Mouse (Mus musculus): Measurements from ENCODE around the gene Zfr2. TPM values are rescaled to one million over a fixed set of nuclear protein-coding genes. Genes with fewer than 3 reads are reported as not detected.
A peak's percentile ranks its signal among the peaks of the same experiment; 100 is the strongest.
"Not testable (repeated sequence)": the region's sequence is repeated elsewhere in the genome, so short reads cannot be mapped to it uniquely, and the experiment has no call there.

The Zfr2 gene
- polyA plus RNA-seq, 1 experiment from 2014 or later, result 9.7 TPM

- Histone ChIP-seq H3K27ac (no peak overlapping the region), H3K4me1 (no peaks in the 10 kb centered on the region), H3K36me3 (ENCODE audit: poor library complexity, severe bottlenecking) (peaks cover 90% of the 10 kb centered on the region), H3K27me3 (no peaks in the 10 kb centered on the region), H3K4me2 (no peak overlapping the region), H3K9ac (no peak overlapping the region), H3K4me3 (no peak overlapping the region), H3K9me3 (replicated peaks) (peaks cover 6% of the 10 kb centered on the region; the same call in 1 of the 2 replicates)
- WGBS, result 88% methylated on average over 6 of the region's 6 CpGs
- ATAC-seq, result no peak
These were observed 16.7 kb upstream of the Zfr2 start for GRCm38 (mm10) chr10:81216260-81216659.

- H3K4me1 ChIP-seq, result no peaks in the 10 kb centered on the region
- 89% methylated on average over 6 of the region's 6 CpGs for WGBS
- peaks cover 90% of the 10 kb centered on the region for H3K36me3 ChIP-seq (ENCODE audit: poor library complexity, severe bottlenecking)
- H3K27ac ChIP-seq, result no peak overlapping the region
- ATAC-seq, result 0 out of 2 replicates have a peak, but pooled peaks have one; percentile 29
- peaks cover 6% of the 10 kb centered on the region; the same call in 1 of the 2 replicates for H3K9me3 ChIP-seq (replicated peaks)
- H3K4me3 ChIP-seq, result no peak overlapping the region
- no peak overlapping the region for H3K4me2 ChIP-seq
- no peaks in the 10 kb centered on the region for H3K27me3 ChIP-seq
- no peak overlapping the region for H3K9ac ChIP-seq
These were observed 16.1 kb upstream of the Zfr2 start for GRCm38 (mm10) chr10:81216810-81217209.

GRCm38 (mm10) chr10:81217267-81217666, 15.7 kb upstream of the Zfr2 start:
- H3K36me3 ChIP-seq (ENCODE audit: poor library complexity, severe bottlenecking), result peaks cover 90% of the 10 kb centered on the region
- not testable (repeated sequence) for ATAC-seq
- WGBS, result 25% methylated on average over 1 of the region's 1 CpGs

GRCm38 (mm10) chr10:81217964-81218363, 15.0 kb upstream of the Zfr2 start:
- 36% methylated on average over 7 of the region's 7 CpGs for WGBS

More at GRCm38 (mm10) chr10:81217267-81217666, 15.7 kb upstream of the Zfr2 start:
- not testable (repeated sequence) for H3K27me3 ChIP-seq; H3K9ac ChIP-seq; H3K27ac ChIP-seq; H3K4me1 ChIP-seq; H3K4me2 ChIP-seq; H3K4me3 ChIP-seq; H3K9me3 ChIP-seq (replicated peaks)

GRCm38 (mm10) chr10:81221402-81222015, 11.4 kb upstream of the Zfr2 start:
- H3K4me3 ChIP-seq, result no peak overlapping the region
- H3K36me3 ChIP-seq (ENCODE audit: poor library complexity, severe bottlenecking), result peaks cover 69% of the 10 kb centered on the region
- no peak for ATAC-seq
- no peaks in the 10 kb centered on the region for H3K4me1 ChIP-seq
- no peak overlapping the region for H3K4me2 ChIP-seq
- H3K9me3 ChIP-seq (replicated peaks), result no peaks in the 10 kb centered on the region
- H3K27ac ChIP-seq, result no peak overlapping the region
- no peak overlapping the region for H3K9ac ChIP-seq
- WGBS, result 91% methylated on average over 5 of the region's 5 CpGs
- no peaks in the 10 kb centered on the region for H3K27me3 ChIP-seq

More at GRCm38 (mm10) chr10:81217964-81218363, 15.0 kb upstream of the Zfr2 start:
- Histone ChIP-seq H3K4me2 (no peak overlapping the region), H3K4me1 (no peaks in the 10 kb centered on the region), H3K9me3 (replicated peaks) (no peaks in the 10 kb centered on the region), H3K27ac (no peak overlapping the region), H3K9ac (no peak overlapping the region), H3K4me3 (no peak overlapping the region), H3K36me3 (ENCODE audit: poor library complexity, severe bottlenecking) (peaks cover 89% of the 10 kb centered on the region), H3K27me3 (no peaks in the 10 kb centered on the region)
- ATAC-seq, result peak; percentile 30; the same call in 1 of the 2 replicates

GRCm38 (mm10) chr10:81223731-81224130, 9.2 kb upstream of the Zfr2 start:
- H3K4me3 ChIP-seq; H3K27me3 ChIP-seq; H3K9me3 ChIP-seq (replicated peaks); H3K27ac ChIP-seq; H3K4me2 ChIP-seq; H3K9ac ChIP-seq; ATAC-seq: not testable (repeated sequence)
- 64% methylated on average over 2 of the region's 2 CpGs for WGBS
- Histone ChIP-seq H3K4me1 (peaks cover 10% of the 10 kb centered on the region), H3K36me3 (ENCODE audit: poor library complexity, severe bottlenecking) (peaks cover 54% of the 10 kb centered on the region)

GRCm38 (mm10) chr10:81229735-81230437, 3.1 kb upstream of the Zfr2 start:
- H3K4me2 ChIP-seq, result peak overlapping the region; percentile 73
- 10% methylated on average over 20 of the region's 20 CpGs for WGBS
- peak overlapping the region; percentile 68 for H3K4me3 ChIP-seq
- peaks cover 50% of the 10 kb centered on the region for H3K4me1 ChIP-seq
- peak overlapping the region; percentile 93 for H3K9ac ChIP-seq
- 0 out of 2 replicates have a peak, but pooled peaks have one; percentile 9 for ATAC-seq
- no peaks in the 10 kb centered on the region for H3K36me3 ChIP-seq (ENCODE audit: poor library complexity, severe bottlenecking)
- no peaks in the 10 kb centered on the region for H3K9me3 ChIP-seq (replicated peaks)
- peak overlapping the region; percentile 90 for H3K27ac ChIP-seq
- no peaks in the 10 kb centered on the region for H3K27me3 ChIP-seq

- peak within 1 kb of the TSS; percentile 73 for H3K4me2 ChIP-seq
- H3K9ac ChIP-seq, result peak within 1 kb of the TSS; percentile 93
- peak; percentile 92 for ATAC-seq
- no peaks in the 10 kb centered on the region for H3K9me3 ChIP-seq (replicated peaks)
- H3K27me3 ChIP-seq, result no peaks in the 10 kb centered on the region
- peaks cover 50% of the 10 kb centered on the region for H3K4me1 ChIP-seq
- H3K36me3 ChIP-seq (ENCODE audit: poor library complexity, severe bottlenecking), result no peaks in the 10 kb centered on the region
- peak within 1 kb of the TSS; percentile 90 for H3K27ac ChIP-seq
- peak within 1 kb of the TSS; percentile 68 for H3K4me3 ChIP-seq
- 4% methylated on average over 27 of the region's 27 CpGs for WGBS
These were observed 2.3 kb upstream of the Zfr2 start, which contains the start of gene Atcay for GRCm38 (mm10) chr10:81230438-81231332. Gene Atcay (minus strand): TSS chr10:81230833.

GRCm38 (mm10) chr10:81231436-81231835, 1.5 kb upstream of the Zfr2 start:
- Histone ChIP-seq H3K9me3 (replicated peaks) (no peaks in the 10 kb centered on the region), H3K4me1 (peaks cover 50% of the 10 kb centered on the region), H3K4me3 (peak overlapping the region; percentile 68), H3K27ac (peak overlapping the region; percentile 90), H3K9ac (peak overlapping the region; percentile 93; the same call in 1 of the 2 replicates), H3K27me3 (no peaks in the 10 kb centered on the region), H3K36me3 (ENCODE audit: poor library complexity, severe bottlenecking) (no peaks in the 10 kb centered on the region), H3K4me2 (peak overlapping the region; percentile 73)
- ATAC-seq, result no peak
- WGBS, result 47% methylated on average over 7 of the region's 7 CpGs

GRCm38 (mm10) chr10:81233226-81233585, 251 bp downstream of the Zfr2 start:
- peaks cover 45% of the 10 kb centered on the region for H3K4me1 ChIP-seq
- no peak overlapping the region for H3K27ac ChIP-seq
- WGBS, result 1% methylated on average over 15 of the region's 28 CpGs

GRCm38 (mm10) chr10:81234206-81234605, 1.3 kb downstream of the Zfr2 start:
- Histone ChIP-seq H3K4me2 (peak overlapping the region; percentile 67; the same call in 1 of the 2 replicates), H3K27me3 (peaks cover 8% of the 10 kb centered on the region), H3K9ac (no peak overlapping the region), H3K36me3 (ENCODE audit: poor library complexity, severe bottlenecking) (no peaks in the 10 kb centered on the region), H3K4me1 (peaks cover 35% of the 10 kb centered on the region), H3K9me3 (replicated peaks) (no peaks in the 10 kb centered on the region), H3K27ac (no peak overlapping the region), H3K4me3 (no peak overlapping the region)
- ATAC-seq, result no peak
- 85% methylated on average over 6 of the region's 6 CpGs for WGBS

More at GRCm38 (mm10) chr10:81233226-81233585, 251 bp downstream of the Zfr2 start:
- H3K36me3 ChIP-seq (ENCODE audit: poor library complexity, severe bottlenecking), result no peaks in the 10 kb centered on the region
- peak overlapping the region; percentile 67 for H3K4me2 ChIP-seq
- H3K4me3 ChIP-seq, result peak overlapping the region; percentile 57
- ATAC-seq, result peak; percentile 50
- H3K27me3 ChIP-seq, result 0 out of 2 replicates have a peak, but pooled peaks cover 1% of the 10 kb centered on the region
- H3K9ac ChIP-seq, result peak overlapping the region; percentile 69
- no peaks in the 10 kb centered on the region for H3K9me3 ChIP-seq (replicated peaks)

All from forebrain, embryonic 13.5 days (tissue).